Mouse (Mus musculus) forebrain, postnatal 0 days (tissue): Measurements from ENCODE around the gene 2310057M21Rik. TPM values are rescaled to one million over a fixed set of nuclear protein-coding genes. Genes with fewer than 3 reads are reported as not detected.

Source experiments
- ATAC-seq: fragments of 200-750 bp; cut with Nextera tagmentation; 2 replicates; pipeline ENCODE4 v1.8.0; 2017; ENCODE audit warnings: mild to moderate bottlenecking, moderate library complexity
- DNase-seq: peaks from one replicate; pipeline ENCODE4 v3.0.0-alpha.2; 2015
- H3K27ac ChIP-seq: fragments of 300-500 bp; sonication (generic); 2 replicates; pipeline ENCODE4 v1.5.1; 2014; ENCODE audit warnings: low read depth, mild to moderate bottlenecking, antibody characterized with exemption, low read length, moderate library complexity, mixed read lengths
- H3K27me3 ChIP-seq: fragments of 300-500 bp; sonication (generic); 2 replicates; pipeline ENCODE4 v1.6.1; 2014; ENCODE audit warnings: mild to moderate bottlenecking, low read length, mixed read lengths; ENCODE audit not compliant: insufficient read depth
- H3K36me3 ChIP-seq: fragments of 300-500 bp; sonication (generic); 2 replicates; pipeline ENCODE4 v1.6.1; 2014; ENCODE audit warnings: mild to moderate bottlenecking, moderate library complexity; ENCODE audit not compliant: insufficient read depth
- H3K4me1 ChIP-seq: fragments of 300-500 bp; sonication (generic); 2 replicates; pipeline ENCODE4 v1.6.1; 2014; ENCODE audit warnings: antibody characterized with exemption; ENCODE audit not compliant: insufficient read depth
- H3K4me2 ChIP-seq: fragments of 300-500 bp; sonication (generic); 2 replicates; pipeline ENCODE4 v1.6.1; 2014; ENCODE audit warnings: low read depth, mild to moderate bottlenecking, moderate library complexity
- H3K4me3 ChIP-seq: fragments of 300-500 bp; sonication (generic); 2 replicates; pipeline ENCODE4 v1.5.1; 2014; ENCODE audit warnings: low read depth, low read length, mixed read lengths
- H3K9ac ChIP-seq: fragments of 300-500 bp; sonication (generic); 2 replicates; pipeline ENCODE4 v1.6.1; 2014; ENCODE audit warnings: mild to moderate bottlenecking
- H3K9me3 ChIP-seq: fragments of 300-500 bp; sonication (generic); 2 replicates; pipeline ENCODE4 v1.6.1; 2016; ENCODE audit warnings: low read length
- CTCF ChIP-seq: sonication (generic); IDR thresholded peaks from 2 replicates; pipeline ENCODE4 v1.5.1; 2016; ENCODE audit warnings: antibody characterized with exemption, control low read depth, low read depth
- WGBS: fragments of 180-500 bp; shearing (Covaris S2); extraction: QIAGEN DNeasy Blood & Tissue Kit; methylation state at CpG from one replicate; pipeline ENCODE4 v1.1.7; 2014; 5-methylcytosine and 5-hydroxymethylcytosine counted together
- polyA plus RNA-seq: library from polyadenylated mRNA; unstranded; fragments of >200 nt; fragmentation: Nextera tagmentation; extraction: Ambion mirVana; gene quantifications from 2 replicates; pipeline ENCODE4 v1.2.1, GENCODE M21; 2015
- total RNA-seq: library from RNA; depleted of rRNA; stranded (reverse); fragments of >200 nt; gene quantifications from 2 replicates; pipeline ENCODE4 v1.2.3, GENCODE M21; 2014

The 2310057M21Rik gene
- total and polyA plus RNA-seq, 2 experiments from 2014 or later = 21.7 to 22.3 TPM

DNA sequence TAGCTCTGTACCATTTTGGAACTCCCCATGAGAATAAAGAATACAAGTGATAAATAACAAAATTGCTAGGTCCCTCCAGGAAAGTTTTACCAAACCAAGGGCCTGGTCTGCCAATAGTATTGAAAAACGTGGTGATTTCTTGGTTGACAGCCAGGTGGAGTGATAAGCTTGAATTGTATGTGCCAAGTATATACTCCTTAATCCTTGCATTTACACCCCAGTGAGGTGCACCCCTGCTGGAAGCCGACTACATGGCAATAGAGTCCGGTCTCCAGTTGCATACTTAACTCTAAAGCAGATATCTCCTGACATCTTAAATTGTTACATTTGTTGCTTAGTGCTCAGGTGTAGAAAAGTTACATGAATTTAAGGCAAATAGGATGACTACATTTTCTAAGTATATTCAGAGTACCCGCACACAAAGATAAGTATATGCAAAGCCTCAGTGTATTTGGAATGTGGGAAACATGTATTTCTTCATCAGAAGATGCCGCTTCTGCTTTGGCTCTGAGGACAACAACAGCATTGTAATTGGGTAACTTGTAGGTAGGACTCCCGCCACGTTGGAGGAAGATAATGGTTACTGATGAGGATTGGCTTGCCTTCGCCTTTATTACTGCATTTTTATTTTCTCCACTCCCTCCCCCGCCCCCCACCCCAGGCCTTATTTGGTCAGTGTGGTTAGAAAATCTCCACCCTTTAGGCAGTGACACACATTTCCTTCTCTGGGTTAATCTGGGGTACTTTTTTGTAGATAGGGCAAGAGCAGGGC is 9.5 kb upstream of the 2310057M21Rik start:
- no peak for ATAC-seq
- H3K4me3 ChIP-seq = peak overlapping the region; percentile 76
- H3K4me2 ChIP-seq = peak overlapping the region; percentile 79
- H3K9me3 ChIP-seq = no peaks in the 10 kb centered on the region
- H3K36me3 ChIP-seq = 0 out of 2 replicates have a peak, but pooled peaks cover 2% of the 10 kb centered on the region
- WGBS = 72% methylated on average over 9 of the region's 9 CpGs
- DNase-seq = peak; percentile 21
- peak; percentile 36; the same call in 1 of the 2 replicates for TF ChIP-seq CTCF
- H3K27me3 ChIP-seq = no peaks in the 10 kb centered on the region
- peaks cover 7% of the 10 kb centered on the region; the same call in 1 of the 2 replicates for H3K4me1 ChIP-seq
- peak overlapping the region; percentile 90; the same call in 1 of the 2 replicates for H3K9ac ChIP-seq
- no peak overlapping the region for H3K27ac ChIP-seq

DNA sequence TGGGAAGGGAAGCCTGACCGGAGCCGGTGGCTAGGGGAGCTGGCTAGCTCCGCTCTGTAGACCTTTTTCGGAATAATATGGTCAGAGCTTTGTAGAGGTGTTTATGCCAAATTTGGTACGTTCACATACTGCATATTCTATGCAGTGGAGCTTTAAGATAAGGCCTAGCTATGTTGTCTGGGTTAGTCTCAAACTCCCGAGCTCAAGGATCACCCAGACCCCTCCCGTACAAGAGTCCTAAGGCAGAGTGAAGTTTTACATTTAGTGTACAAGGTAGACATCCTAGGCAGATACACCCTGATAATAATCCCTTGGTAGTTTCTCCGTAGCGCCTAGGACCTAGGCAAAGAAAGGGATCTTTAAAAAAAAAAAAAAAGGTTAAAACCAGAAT is 8.9 kb upstream of the 2310057M21Rik start:
- Histone ChIP-seq H3K4me3 (peak overlapping the region; percentile 76), H3K4me2 (peak overlapping the region; percentile 79), H3K4me1 (peaks cover 7% of the 10 kb centered on the region; the same call in 1 of the 2 replicates), H3K9ac (peak overlapping the region; percentile 90), H3K27ac (peak overlapping the region; percentile 81), H3K36me3 (0 out of 2 replicates have a peak, but pooled peaks cover 2% of the 10 kb centered on the region), H3K27me3 (no peaks in the 10 kb centered on the region), H3K9me3 (no peaks in the 10 kb centered on the region)
- DNase-seq (peak; percentile 3), ATAC-seq (no peak)
- no peak for TF ChIP-seq CTCF
- 8% methylated on average over 9 of the region's 9 CpGs for WGBS

DNA sequence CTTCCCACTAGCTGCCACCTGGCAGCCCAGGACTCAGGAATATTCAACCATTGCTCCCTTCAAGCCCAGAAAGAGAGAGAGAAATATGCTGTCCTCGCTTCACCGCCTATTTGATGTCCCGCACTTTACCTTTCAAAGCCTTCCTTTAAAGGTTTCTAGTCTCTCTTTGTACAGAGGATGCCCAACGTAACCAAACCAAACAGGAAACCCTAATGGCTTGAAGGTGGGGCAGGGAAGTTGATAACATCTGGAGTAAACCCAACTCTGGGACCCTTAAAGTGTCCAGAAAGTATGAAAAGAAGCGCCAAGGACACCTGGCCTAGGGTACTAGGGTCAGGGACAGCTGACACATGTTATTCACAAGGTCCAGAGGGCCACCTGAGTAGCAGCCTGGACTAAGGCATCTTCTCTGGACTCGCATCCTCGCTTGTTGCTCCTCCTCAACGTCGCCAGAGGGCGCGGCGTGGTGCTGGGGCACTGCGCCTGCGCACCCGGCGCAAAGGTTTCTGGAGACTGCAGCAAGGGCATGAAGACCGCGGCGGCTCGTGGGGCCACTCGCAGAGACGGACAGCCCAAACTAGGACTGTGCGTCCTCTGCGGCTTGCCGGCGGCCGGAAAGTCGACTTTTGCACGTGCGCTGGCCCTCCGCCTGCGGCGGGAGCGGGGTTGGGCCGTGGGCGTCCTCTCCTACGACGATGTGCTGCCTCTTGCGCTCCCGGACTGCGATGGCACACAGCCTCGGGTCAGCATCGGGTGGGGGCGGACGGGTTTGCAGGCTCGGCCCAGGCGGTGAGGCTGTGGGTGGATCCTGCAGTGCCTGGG is 8.3 kb upstream of the 2310057M21Rik start, which contains the start of gene Pstk:
Gene Pstk (plus strand): TSS at position 494 of the 822 bp plus-strand sequence.
- Histone ChIP-seq H3K4me3 (peak within 1 kb of the TSS; percentile 76), H3K4me1 (peaks cover 7% of the 10 kb centered on the region; the same call in 1 of the 2 replicates), H3K9ac (peak within 1 kb of the TSS; percentile 90), H3K27me3 (no peaks in the 10 kb centered on the region), H3K36me3 (0 out of 2 replicates have a peak, but pooled peaks cover 2% of the 10 kb centered on the region), H3K4me2 (peak within 1 kb of the TSS; percentile 79), H3K27ac (peak within 1 kb of the TSS; percentile 81), H3K9me3 (no peaks in the 10 kb centered on the region)
- peak; percentile 94 for DNase-seq
- peak; percentile 92 for TF ChIP-seq CTCF
- ATAC-seq = peak; percentile 94
- WGBS = 8% methylated on average over 47 of the region's 47 CpGs

DNA sequence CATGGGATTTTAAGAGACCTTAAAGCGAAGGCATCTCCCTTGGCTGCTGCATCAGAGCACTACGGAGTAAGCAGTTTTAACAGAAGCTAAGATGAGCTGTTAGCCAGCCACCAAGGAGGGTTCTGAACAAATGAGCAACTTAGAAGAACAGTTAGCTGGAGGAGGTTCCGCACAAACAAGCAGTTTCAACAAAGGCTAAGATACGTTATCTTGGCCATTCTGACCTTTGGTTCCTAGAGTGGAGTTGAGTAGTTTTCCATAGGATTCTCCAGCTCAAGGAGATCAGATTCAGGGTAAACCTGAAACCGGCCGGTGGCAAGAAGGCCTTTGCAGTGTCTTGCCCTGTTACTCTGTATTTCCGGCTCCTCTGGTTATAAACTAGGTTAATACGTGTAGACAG is 1.6 kb upstream of the 2310057M21Rik start:
- Histone ChIP-seq H3K4me2 (no peak overlapping the region), H3K9ac (no peak overlapping the region), H3K9me3 (no peaks in the 10 kb centered on the region), H3K4me3 (no peak overlapping the region), H3K4me1 (peaks cover 3% of the 10 kb centered on the region; the same call in 1 of the 2 replicates), H3K36me3 (no peaks in the 10 kb centered on the region), H3K27ac (no peak overlapping the region), H3K27me3 (no peaks in the 10 kb centered on the region)
- WGBS = 94% methylated on average over 8 of the region's 8 CpGs
- DNase-seq = no peak
- no peak for ATAC-seq
- no peak for TF ChIP-seq CTCF

DNA sequence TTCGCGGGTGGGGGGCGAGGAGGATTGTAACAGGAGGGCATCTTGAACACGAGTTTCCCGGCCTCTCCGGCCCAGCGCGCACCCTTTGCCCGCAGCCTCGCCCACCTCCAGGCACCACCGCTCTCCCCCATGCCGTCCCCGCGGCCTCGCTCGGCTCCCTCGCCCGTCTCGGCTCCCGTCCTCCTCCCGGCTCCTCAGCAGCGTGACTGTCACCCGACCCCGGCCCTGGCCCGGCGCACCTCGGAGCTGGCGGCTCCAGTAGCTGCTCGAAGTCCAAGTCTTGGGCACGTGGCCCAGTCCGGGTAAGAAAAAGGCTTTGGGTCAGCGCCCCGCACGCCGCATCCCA is 317 bp downstream of the 2310057M21Rik start:
- 4% methylated on average over 35 of the region's 35 CpGs for WGBS

DNA sequence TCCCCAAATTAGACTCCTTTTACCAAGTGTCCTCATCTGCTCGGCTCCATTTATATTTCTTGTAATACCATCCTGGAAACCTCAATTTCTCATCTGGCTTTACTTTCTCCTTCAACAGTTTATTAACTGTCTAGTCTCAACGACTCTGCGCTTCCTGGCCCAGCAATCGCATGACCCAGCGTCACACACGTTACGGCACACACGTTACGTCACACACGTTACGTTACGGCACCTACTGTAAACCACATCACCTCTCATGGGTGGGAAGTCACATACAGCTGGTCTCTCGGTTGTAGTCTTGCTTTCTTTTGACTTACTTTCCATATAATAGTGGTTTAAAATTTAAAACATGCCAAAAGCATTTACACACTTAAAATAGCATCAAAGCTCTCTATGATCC is 6.5 kb downstream of the 2310057M21Rik start:
- no peaks in the 10 kb centered on the region for H3K9me3 ChIP-seq
- no peak overlapping the region for H3K4me2 ChIP-seq
- H3K27ac ChIP-seq = no peak overlapping the region
- no peak for TF ChIP-seq CTCF
- 98% methylated on average over 13 of the region's 13 CpGs for WGBS
- H3K36me3 ChIP-seq = peaks cover 39% of the 10 kb centered on the region
- H3K4me3 ChIP-seq = no peak overlapping the region
- no peaks in the 10 kb centered on the region for H3K4me1 ChIP-seq
- ATAC-seq (no peak), DNase-seq (no peak)
- H3K27me3 ChIP-seq = no peaks in the 10 kb centered on the region
- H3K9ac ChIP-seq = no peak overlapping the region

More for the DNA sequence above, 317 bp downstream of the 2310057M21Rik start:
- Histone ChIP-seq H3K4me3 (peak overlapping the region; percentile 90), H3K27me3 (no peaks in the 10 kb centered on the region), H3K4me1 (peaks cover 3% of the 10 kb centered on the region; the same call in 1 of the 2 replicates), H3K9me3 (no peaks in the 10 kb centered on the region), H3K36me3 (peaks cover 13% of the 10 kb centered on the region), H3K4me2 (peak overlapping the region; percentile 90), H3K9ac (peak overlapping the region; percentile 88), H3K27ac (peak overlapping the region; percentile 81)
- no peak for TF ChIP-seq CTCF
- ATAC-seq = peak; percentile 73
- DNase-seq = peak; percentile 9
